ENCODE assay signal across 8 mouse cellular contexts in genomic region chr5:64739311-64740261, GRCm38 (mm10).
DNase-seq lines count a peak whose midpoint lies in the region; ATAC-seq and TF ChIP-seq lines count a peak whose summit lies in the region.

No protein-coding gene starts in this region.

- H3K9me3 ChIP-seq in hindbrain, embryonic 11.5 days (ENCODE audit: control insufficient read depth, low read length) = no peaks in the 10 kb centered on the region
- H3K9me3 ChIP-seq in lung, embryonic 15.5 days = no peaks in the 10 kb centered on the region

- peaks cover 7% of the 10 kb centered on the region; the same call in 1 of the 2 replicates for H3K4me1 ChIP-seq in hindbrain, embryonic 11.5 days (replicated peaks; ENCODE audit: control insufficient read depth, insufficient read depth, low read length)
- H3K4me1 ChIP-seq in lung, embryonic 15.5 days = peaks cover 26% of the 10 kb centered on the region

- no peaks in the 10 kb centered on the region for H3K27me3 ChIP-seq in hindbrain, embryonic 11.5 days (ENCODE audit: control insufficient read depth, insufficient read depth, low read length)
- H3K27me3 ChIP-seq in lung, embryonic 15.5 days = no peaks in the 10 kb centered on the region

- H3K9ac ChIP-seq in hindbrain, embryonic 11.5 days (ENCODE audit: low read depth, low read length) = no peak overlapping the region
- no peak overlapping the region for H3K9ac ChIP-seq in lung, embryonic 15.5 days

- H3K4me3 ChIP-seq in layer of hippocampus, adult 2 months = no peak overlapping the region
- H3K4me3 ChIP-seq in hindbrain, embryonic 11.5 days (ENCODE audit: low read depth, low read length) = no peak overlapping the region
- no peak overlapping the region for H3K4me3 ChIP-seq in lung, embryonic 15.5 days

- peak overlapping the region; percentile 28; the same call in 1 of the 2 replicates for H3K27ac ChIP-seq in layer of hippocampus, adult 2 months
- H3K27ac ChIP-seq in hindbrain, embryonic 11.5 days (ENCODE audit: low read depth, low read length) = peak overlapping the region; percentile 39
- H3K27ac ChIP-seq in lung, embryonic 15.5 days = peak overlapping the region; percentile 72

- TF ChIP-seq CTCF in layer of hippocampus, adult 2 months (conservative IDR thresholded peaks at IDR 0.05) = no peak

- intact Hi-C loops in left cerebral cortex, postnatal 25 days (cut with DNase I) = no loop called here

- 4% methylated on average over 15 of the region's 15 CpGs for WGBS in hindbrain, embryonic 11.5 days
- WGBS in lung, embryonic 15.5 days = 10% methylated on average over 15 of the region's 15 CpGs

- no peak overlapping the region for H3K4me2 ChIP-seq in hindbrain, embryonic 11.5 days (replicated peaks; ENCODE audit: low read depth, low read length)
- peak overlapping the region; percentile 35 for H3K4me2 ChIP-seq in lung, embryonic 15.5 days

- peak; percentile 77 for ATAC-seq in hindbrain, embryonic 11.5 days (ENCODE audit: low FRiP score)
- ATAC-seq in lung, embryonic 15.5 days (ENCODE audit: borderline replicate concordance, extremely low read depth, low FRiP score, low TSS enrichment) = peak; percentile 73

- no peak for DNase-seq in layer of hippocampus, adult 2 months (ENCODE audit: low spot score in 2 of 2)
- no peak for DNase-seq in layer of hippocampus, postnatal 10 days (ENCODE audit: low spot score in 2 of 2)
- DNase-seq in hindbrain, embryonic 11.5 days (ENCODE audit: low spot score) = peak; percentile 60
- DNase-seq in yolk sac, embryonic 10.5 days (ENCODE audit: low spot score) = peak; percentile 67
- no peak for DNase-seq in spleen, postnatal 14 days (ENCODE audit: low spot score in 2 of 2)
- no peak for DNase-seq in left cerebral cortex, postnatal 25 days (ENCODE audit: low spot score in 2 of 2)
- DNase-seq in urinary bladder, postnatal 25 days (ENCODE audit: low spot score) = no peak

- no peaks in the 10 kb centered on the region for H3K36me3 ChIP-seq in hindbrain, embryonic 11.5 days (ENCODE audit: control insufficient read depth, insufficient read depth, low read length)
- no peaks in the 10 kb centered on the region for H3K36me3 ChIP-seq in lung, embryonic 15.5 days

Comparison
In these comparisons a context has a peak if more than half of its experiments do, and no peak if none do; other contexts are left out.
1. DNase-seq: peak in hindbrain, embryonic 11.5 days (single experiment) and yolk sac, embryonic 10.5 days (single experiment); none in layer of hippocampus, adult 2 months (0 of 2), layer of hippocampus, postnatal 10 days (0 of 2), spleen, postnatal 14 days (0 of 2), left cerebral cortex, postnatal 25 days (0 of 2) and urinary bladder, postnatal 25 days (single experiment).
2. Peak in every context shown above with its lines, with median percentiles within 50 percentile points of each other: H3K27ac ChIP-seq.